Mouse (Mus musculus): ENCODE results near the gene Fgfr2.

Fgfr2 gene

GRCm38 (mm10) chr7:130374311-130374710 is 2748.8 kb downstream of the Fgfr2 start:
- no peak for DNase-seq (ENCODE audit: low read depth)

GRCm38 (mm10) chr7:130368827-130369641 is 2754.1 kb downstream of the Fgfr2 start:
- no peak for DNase-seq (ENCODE audit: low read depth)

- no peak for DNase-seq (ENCODE audit: low read depth)
These were observed 2754.9 kb downstream of the Fgfr2 start for GRCm38 (mm10) chr7:130368036-130368826.

GRCm38 (mm10) chr7:130367222-130368035 is 2755.7 kb downstream of the Fgfr2 start:
- DNase-seq (ENCODE audit: low read depth) = no peak

GRCm38 (mm10) chr7:130365711-130366110 is 2757.4 kb downstream of the Fgfr2 start:
- no peak for DNase-seq (ENCODE audit: low read depth)

- DNase-seq (ENCODE audit: low read depth) = no peak
These were observed 2782.6 kb downstream of the Fgfr2 start for GRCm38 (mm10) chr7:130340412-130341152.

- no peak for DNase-seq (ENCODE audit: low read depth)
These were observed 2785.5 kb downstream of the Fgfr2 start for GRCm38 (mm10) chr7:130337601-130338000.

GRCm38 (mm10) chr7:130335440-130336051 is 2787.6 kb downstream of the Fgfr2 start:
- no peak for DNase-seq (ENCODE audit: low read depth)

GRCm38 (mm10) chr7:130332515-130333220 is 2790.5 kb downstream of the Fgfr2 start:
- DNase-seq (ENCODE audit: low read depth) = no peak

- DNase-seq (ENCODE audit: low read depth) = no peak
These were observed 2795.4 kb downstream of the Fgfr2 start for GRCm38 (mm10) chr7:130327603-130328365.

- DNase-seq (ENCODE audit: low read depth) = no peak
These were observed 2797.1 kb downstream of the Fgfr2 start for GRCm38 (mm10) chr7:130325983-130326433.

- DNase-seq (ENCODE audit: low read depth) = no peak
These were observed 2798.3 kb downstream of the Fgfr2 start for GRCm38 (mm10) chr7:130324716-130325401.

- DNase-seq (ENCODE audit: low read depth) = no peak
These were observed 2799.4 kb downstream of the Fgfr2 start for GRCm38 (mm10) chr7:130323766-130324165.

GRCm38 (mm10) chr7:130319799-130320556 is 2803.2 kb downstream of the Fgfr2 start:
- DNase-seq (ENCODE audit: low read depth) = no peak

- no peak for DNase-seq (ENCODE audit: low read depth)
These were observed 2806.9 kb downstream of the Fgfr2 start for GRCm38 (mm10) chr7:130316294-130316693.

GRCm38 (mm10) chr7:130315221-130315620 is 2807.9 kb downstream of the Fgfr2 start:
- no peak for DNase-seq (ENCODE audit: low read depth)

GRCm38 (mm10) chr7:130314658-130315057 is 2808.5 kb downstream of the Fgfr2 start:
- DNase-seq (ENCODE audit: low read depth) = no peak

- no peak for DNase-seq (ENCODE audit: low read depth)
These were observed 2811.8 kb downstream of the Fgfr2 start for GRCm38 (mm10) chr7:130311362-130311761.
